Mouse (Mus musculus) heart, adult 2 months (tissue): ENCODE measurements around the gene Trappc1.

Experiments
- CTCF ChIP-seq: fragments of 200-600 bp; IDR thresholded peaks from 2 replicates; pipeline ENCODE4 v1.8.1; 2022; ENCODE audit warnings: antibody characterized with exemption, mild to moderate bottlenecking, moderate library complexity
- EP300 ChIP-seq: fragments of 200-500 bp; IDR thresholded peaks from 2 replicates; pipeline ENCODE4 v1.6.1; 2011; ENCODE audit warnings: low read depth, low read length, control low read depth; ENCODE audit not compliant: insufficient read depth

DNA sequence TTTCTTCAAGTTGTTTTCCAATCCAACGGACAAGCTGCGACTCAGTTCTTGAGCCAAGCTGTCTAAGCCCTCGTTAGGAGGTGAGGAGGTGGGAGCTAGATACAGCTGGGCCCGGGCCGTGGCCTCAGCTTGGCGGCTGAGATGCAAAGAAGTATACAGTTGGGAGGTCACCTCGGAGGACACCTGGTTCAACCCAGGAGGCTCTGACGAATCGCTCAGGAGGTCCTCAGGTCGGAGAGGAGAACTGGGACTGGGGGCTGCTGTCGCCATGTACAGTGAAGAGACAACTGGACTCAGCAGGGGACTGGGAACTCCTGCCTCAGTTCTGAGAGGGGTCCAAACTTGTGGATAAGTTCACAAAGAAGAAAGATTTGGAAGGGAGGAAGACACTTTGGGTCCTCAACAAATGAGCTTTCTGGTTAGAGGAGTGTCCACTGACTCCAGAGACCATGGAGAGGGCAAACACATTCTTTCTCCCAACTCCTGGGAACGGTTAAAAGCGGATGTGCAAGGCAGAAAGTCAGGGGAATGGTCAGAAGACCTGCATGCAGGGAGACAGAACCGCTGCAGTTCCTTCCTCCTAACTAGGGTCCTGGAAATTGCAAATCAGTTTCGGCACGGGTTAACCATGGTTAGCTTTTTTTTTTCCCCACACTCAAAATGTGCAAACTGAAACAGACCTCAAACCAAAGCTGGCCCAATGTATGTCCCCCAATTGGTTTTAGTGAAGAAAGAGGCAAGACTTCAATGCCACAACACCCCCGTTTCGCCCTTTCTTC is 898 bp upstream of the Trappc1 start:
- TF ChIP-seq EP300: no peak
- TF ChIP-seq CTCF: no peak
